Mouse (Mus musculus): ENCODE results near the gene Cnksr3. TPM values are rescaled to one million over a fixed set of nuclear protein-coding genes. Genes with fewer than 3 reads are reported as not detected.

The Cnksr3 gene
- polyA plus RNA-seq, 1 experiment: 11.8 TPM

- WGBS: 77% methylated on average over 2 of the region's 2 CpGs
- H3K4me1 ChIP-seq (ENCODE audit: control insufficient read depth, insufficient read depth, low read length): no peaks in the 10 kb centered on the region; the same call in 1 of the 2 replicates
- no peak overlapping the region for H3K27ac ChIP-seq (ENCODE audit: insufficient read depth, low read depth, low read length)
- no peak for TF ChIP-seq POLR2A (IDR thresholded peaks at IDR 0.05; ENCODE audit: low read depth, low read length)
- no peak for TF ChIP-seq CTCF (conservative IDR thresholded peaks at IDR 0.05; ENCODE audit: insufficient read depth, insufficient read length, low read depth, low read length)
- H3K36me3 ChIP-seq (ENCODE audit: control insufficient read depth, insufficient read depth, low read length): no peaks in the 10 kb centered on the region
- H3K27me3 ChIP-seq (replicated peaks; ENCODE audit: control insufficient read depth, insufficient read depth, low read length): no peaks in the 10 kb centered on the region
- no peak overlapping the region for H3K4me3 ChIP-seq (ENCODE audit: insufficient read depth, low read depth, low read length)
- DNase-seq: no peak
Observed at GRCm38 (mm10) chr10:7074231-7074630, 137.8 kb downstream of the Cnksr3 start.

GRCm38 (mm10) chr10:7070924-7071323 lies 141.1 kb downstream of the Cnksr3 start:
- 82% methylated on average over 5 of the region's 5 CpGs for WGBS
- H3K4me1 ChIP-seq (ENCODE audit: control insufficient read depth, insufficient read depth, low read length): no peaks in the 10 kb centered on the region
- H3K36me3 ChIP-seq (ENCODE audit: control insufficient read depth, insufficient read depth, low read length): no peaks in the 10 kb centered on the region
- no peaks in the 10 kb centered on the region for H3K27me3 ChIP-seq (replicated peaks; ENCODE audit: control insufficient read depth, insufficient read depth, low read length)
- DNase-seq: no peak
- H3K27ac ChIP-seq (ENCODE audit: insufficient read depth, low read depth, low read length): no peak overlapping the region
- TF ChIP-seq CTCF (conservative IDR thresholded peaks at IDR 0.05; ENCODE audit: insufficient read depth, insufficient read length, low read depth, low read length) (no peak), POLR2A (IDR thresholded peaks at IDR 0.05; ENCODE audit: low read depth, low read length) (no peak)
- H3K4me3 ChIP-seq (ENCODE audit: insufficient read depth, low read depth, low read length): no peak overlapping the region

- Histone ChIP-seq H3K4me1 (ENCODE audit: control insufficient read depth, insufficient read depth, low read length) (no peaks in the 10 kb centered on the region), H3K27ac (ENCODE audit: insufficient read depth, low read depth, low read length) (no peak overlapping the region), H3K36me3 (ENCODE audit: control insufficient read depth, insufficient read depth, low read length) (no peaks in the 10 kb centered on the region), H3K27me3 (replicated peaks; ENCODE audit: control insufficient read depth, insufficient read depth, low read length) (no peaks in the 10 kb centered on the region), H3K4me3 (ENCODE audit: insufficient read depth, low read depth, low read length) (no peak overlapping the region)
- TF ChIP-seq POLR2A (IDR thresholded peaks at IDR 0.05; ENCODE audit: low read depth, low read length) (no peak), CTCF (conservative IDR thresholded peaks at IDR 0.05; ENCODE audit: insufficient read depth, insufficient read length, low read depth, low read length) (no peak)
- DNase-seq: no peak
- WGBS: 72% methylated on average over 8 of the region's 8 CpGs
Observed at GRCm38 (mm10) chr10:7070100-7070835, 141.8 kb downstream of the Cnksr3 start.

- H3K27me3 ChIP-seq (replicated peaks; ENCODE audit: control insufficient read depth, insufficient read depth, low read length): no peaks in the 10 kb centered on the region
- H3K4me1 ChIP-seq (ENCODE audit: control insufficient read depth, insufficient read depth, low read length): no peaks in the 10 kb centered on the region
- DNase-seq: no peak
- H3K4me3 ChIP-seq (ENCODE audit: insufficient read depth, low read depth, low read length): no peak overlapping the region
- H3K27ac ChIP-seq (ENCODE audit: insufficient read depth, low read depth, low read length): no peak overlapping the region
- 90% methylated on average over 2 of the region's 2 CpGs for WGBS
- no peaks in the 10 kb centered on the region for H3K36me3 ChIP-seq (ENCODE audit: control insufficient read depth, insufficient read depth, low read length)
- no peak for TF ChIP-seq CTCF (conservative IDR thresholded peaks at IDR 0.05; ENCODE audit: insufficient read depth, insufficient read length, low read depth, low read length)
- no peak for TF ChIP-seq POLR2A (IDR thresholded peaks at IDR 0.05; ENCODE audit: low read depth, low read length)
Observed at GRCm38 (mm10) chr10:7069090-7069489, 142.9 kb downstream of the Cnksr3 start.

Other genes with a start within 250 kb of the Cnksr3 start
- gene Ipcef1, start 159.8 kb downstream of the Cnksr3 start, polyA plus RNA-seq (2012; rRNA removed): 2.3 and 2.7 TPM in 2 replicates

Measured in kidney, adult 2 months (tissue).